Mouse (Mus musculus): ENCODE results near the gene Ctse. TPM values are rescaled to one million over a fixed set of nuclear protein-coding genes. Genes with fewer than 3 reads are reported as not detected.

Gene Ctse
- total and polyA plus RNA-seq, 3 experiments = 1.4 to 11.6 (median 1.7) TPM

DNA sequence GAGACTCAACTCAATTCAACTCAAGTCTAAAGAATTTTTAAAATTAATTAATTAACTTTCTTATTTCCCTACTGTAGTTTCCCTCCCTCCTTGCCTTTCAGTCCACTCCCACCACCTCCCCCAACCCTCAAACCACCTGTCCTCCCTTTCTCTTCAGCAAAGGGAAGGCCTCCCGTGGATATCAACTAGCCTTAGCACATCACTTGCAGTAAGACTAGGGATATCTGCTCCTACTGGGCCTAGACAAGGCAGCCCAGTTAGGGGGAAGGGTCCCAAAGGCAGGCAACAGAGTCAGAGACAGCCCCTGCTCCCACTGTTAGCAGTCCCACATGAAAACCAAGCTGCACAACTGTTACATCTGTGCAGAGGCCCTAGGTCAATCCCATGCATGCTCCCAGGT is 22.0 kb upstream of the Ctse start:
- in situ Hi-C loops (cut with MboI; ENCODE audit: low pct_ligation_motif_present, low pct_unique_long_range_greater_than_20kb, low sequenced_read_pairs) = loop anchor here (10.0 kb wide), 1 partner anchor 149 kb away; no protein-coding TSS in a partner anchor
- H3K4me1 ChIP-seq (ENCODE audit: control insufficient read depth in 1 of 2, insufficient read depth in 2 of 2) = peaks cover 0 to 26% of the 10 kb centered on the region in 2 experiments; a peak in 2 of 4 replicates
- no peak overlapping the region for H3K4me3 ChIP-seq (replicated peaks in 1 of 3; ENCODE audit: low read depth in 2 of 3, low read length in 2 of 3, poor library complexity in 1 of 3)
- H3K4me2 ChIP-seq (ENCODE audit: insufficient read depth, low read depth, poor library complexity, severe bottlenecking) = no peak overlapping the region
- DNase-seq (ENCODE audit: extremely low read depth) = no peak
- H3K27me3 ChIP-seq (replicated peaks) = no peaks in the 10 kb centered on the region
- no peak overlapping the region for H3K27ac ChIP-seq (ENCODE audit: insufficient read depth, low read depth)
- dilution Hi-C loops (cut with MboI; ENCODE audit: extremely low pct_ligation_motif_present, extremely low pct_unique_long_range_greater_than_20kb, low sequenced_read_pairs) = loop anchor here (25.0 kb wide), 1 partner anchor 246 kb away; the partner anchor contains the start of gene Rab29
- TF ChIP-seq JUN (IDR thresholded peaks at IDR 0.05; ENCODE audit: insufficient read depth, low read depth, low read length) (no peak), PAX5 (IDR thresholded peaks at IDR 0.05; ENCODE audit: low read length) (no peak), HCFC1 (IDR thresholded peaks at IDR 0.05; ENCODE audit: low read depth, low read length) (no peak), MEF2A (IDR thresholded peaks at IDR 0.05; ENCODE audit: borderline replicate concordance, low read depth, low read length) (no peak), CHD1 (IDR thresholded peaks at IDR 0.05; ENCODE audit: low read depth, low read length) (no peak), TCF12 (IDR thresholded peaks at IDR 0.05; ENCODE audit: low read depth, low read length) (no peak)
- peaks cover 3% of the 10 kb centered on the region for H3K9me3 ChIP-seq (replicated peaks; ENCODE audit: low read length)
- no peaks in the 10 kb centered on the region for H3K36me3 ChIP-seq (replicated peaks in 1 of 2; ENCODE audit: control insufficient read depth in 1 of 2, insufficient read depth in 1 of 2, low read length in 1 of 2)
- H3K9ac ChIP-seq (ENCODE audit: insufficient read depth, low read depth) = no peak overlapping the region
- H3K79me2 ChIP-seq (replicated peaks; ENCODE audit: control insufficient read depth, extremely low read depth, insufficient read depth, poor library complexity, severe bottlenecking) = no peaks in the 10 kb centered on the region

- H3K9ac ChIP-seq (ENCODE audit: insufficient read depth, low read depth) = no peak overlapping the region
- no peak for TF ChIP-seq ZMIZ1 (IDR thresholded peaks at IDR 0.05; ENCODE audit: low read depth, low read length)
- TF ChIP-seq IRF4 (IDR thresholded peaks at IDR 0.05; ENCODE audit: low read depth, low read length) = no peak
- TF ChIP-seq MXI1 (IDR thresholded peaks at IDR 0.05; ENCODE audit: low read depth, low read length) = no peak
- no peak for TF ChIP-seq JUND (conservative IDR thresholded peaks at IDR 0.05; ENCODE audit: low read depth, low read length)
- TF ChIP-seq POLR2A (IDR thresholded peaks at IDR 0.05; ENCODE audit: low read depth, low read length) = no peak
- no peak for TF ChIP-seq TBP (conservative IDR thresholded peaks at IDR 0.05; ENCODE audit: low read depth, low read length)
- no peaks in the 10 kb centered on the region for H3K36me3 ChIP-seq (replicated peaks in 1 of 2; ENCODE audit: control insufficient read depth in 1 of 2, insufficient read depth in 1 of 2, low read length in 1 of 2)
- in situ Hi-C loops (cut with MboI; ENCODE audit: low pct_ligation_motif_present, low pct_unique_long_range_greater_than_20kb, low sequenced_read_pairs) = loop anchor here (10.0 kb wide), 1 partner anchor 148 kb away; no protein-coding TSS in a partner anchor
- H3K4me3 ChIP-seq (replicated peaks in 1 of 3; ENCODE audit: low read depth in 2 of 3, low read length in 2 of 3, poor library complexity in 1 of 3) = no peak overlapping the region
- H3K27me3 ChIP-seq (replicated peaks) = no peaks in the 10 kb centered on the region
- no peaks in the 10 kb centered on the region for H3K79me2 ChIP-seq (replicated peaks; ENCODE audit: control insufficient read depth, extremely low read depth, insufficient read depth, poor library complexity, severe bottlenecking)
- no peak overlapping the region for H3K4me2 ChIP-seq (ENCODE audit: insufficient read depth, low read depth, poor library complexity, severe bottlenecking)
- peaks cover 3% of the 10 kb centered on the region for H3K9me3 ChIP-seq (replicated peaks; ENCODE audit: low read length)
- H3K27ac ChIP-seq (ENCODE audit: insufficient read depth, low read depth) = no peak overlapping the region
- no peak for DNase-seq (ENCODE audit: extremely low read depth)
- dilution Hi-C loops (cut with MboI; ENCODE audit: extremely low pct_ligation_motif_present, extremely low pct_unique_long_range_greater_than_20kb, low sequenced_read_pairs) = loop anchor here (25.0 kb wide), 1 partner anchor 246 kb away; the partner anchor contains the start of gene Rab29
- peaks cover 0 to 26% of the 10 kb centered on the region in 2 experiments; a peak in 2 of 4 replicates for H3K4me1 ChIP-seq (ENCODE audit: control insufficient read depth in 1 of 2, insufficient read depth in 2 of 2)
Observed at GRCm38 (mm10) chr1:131616546-131617220, 21.4 kb upstream of the Ctse start.

DNA sequence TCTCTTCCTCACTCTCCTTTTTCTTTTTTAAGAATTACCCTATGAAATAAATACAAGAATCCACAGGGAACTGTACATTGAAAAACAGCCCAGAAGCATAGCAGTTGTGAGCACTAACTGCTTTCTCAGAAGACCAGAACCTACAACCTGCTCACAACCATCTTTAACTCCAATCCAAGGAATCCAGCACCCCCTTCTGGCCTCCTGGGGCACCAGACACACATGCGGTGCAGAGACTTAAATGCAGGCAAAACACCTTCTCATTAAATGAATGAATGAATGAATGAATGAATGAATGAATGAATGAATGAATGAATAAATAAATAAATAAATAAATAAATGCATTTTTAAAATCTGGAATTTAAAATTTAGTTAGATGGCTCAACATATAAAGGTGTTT is 19.5 kb upstream of the Ctse start:
- peak; percentile 27 for DNase-seq (ENCODE audit: extremely low read depth)
- no peaks in the 10 kb centered on the region for H3K36me3 ChIP-seq (replicated peaks in 1 of 2; ENCODE audit: control insufficient read depth in 1 of 2, insufficient read depth in 1 of 2, low read length in 1 of 2)
- H3K9ac ChIP-seq (ENCODE audit: insufficient read depth, low read depth) = no peak overlapping the region
- H3K27ac ChIP-seq (ENCODE audit: insufficient read depth, low read depth) = no peak overlapping the region
- TF ChIP-seq SMC3 (IDR thresholded peaks at IDR 0.05; ENCODE audit: low read depth, low read length) (peak; percentile 35; the same call in 1 of the 2 replicates), JUN (IDR thresholded peaks at IDR 0.05; ENCODE audit: insufficient read depth, low read depth, low read length) (no peak), RAD21 (IDR thresholded peaks at IDR 0.05; ENCODE audit: low read depth, low read length) (peak; percentile 50), SIN3A (IDR thresholded peaks at IDR 0.05; ENCODE audit: low read length) (no peak), CTCF (conservative IDR thresholded peaks at IDR 0.05 in 1 of 2, IDR thresholded peaks at IDR 0.05 in 1 of 2; ENCODE audit: low read depth in 2 of 2, low read length in 2 of 2) (peak in 1 of 2 experiments; percentile 55; a peak in 2 of 4 replicates)
- no peak overlapping the region for H3K4me3 ChIP-seq (replicated peaks in 1 of 3; ENCODE audit: low read depth in 2 of 3, low read length in 2 of 3, poor library complexity in 1 of 3)
- peaks cover 0 to 15% of the 10 kb centered on the region in 2 experiments; a peak in 2 of 4 replicates for H3K4me1 ChIP-seq (ENCODE audit: control insufficient read depth in 1 of 2, insufficient read depth in 2 of 2)
- no peak overlapping the region for H3K4me2 ChIP-seq (ENCODE audit: insufficient read depth, low read depth, poor library complexity, severe bottlenecking)
- no peaks in the 10 kb centered on the region for H3K27me3 ChIP-seq (replicated peaks)
- H3K79me2 ChIP-seq (replicated peaks; ENCODE audit: control insufficient read depth, extremely low read depth, insufficient read depth, poor library complexity, severe bottlenecking) = no peaks in the 10 kb centered on the region
- dilution Hi-C loops (cut with MboI; ENCODE audit: extremely low pct_ligation_motif_present, extremely low pct_unique_long_range_greater_than_20kb, low sequenced_read_pairs) = loop anchor here (25.0 kb wide), 1 partner anchor 244 kb away; the partner anchor contains the start of gene Rab29
- in situ Hi-C loops (cut with MboI; ENCODE audit: low pct_ligation_motif_present, low pct_unique_long_range_greater_than_20kb, low sequenced_read_pairs) = loop anchor here (10.0 kb wide), 1 partner anchor 146 kb away; no protein-coding TSS in a partner anchor
- H3K9me3 ChIP-seq (replicated peaks; ENCODE audit: low read length) = peaks cover 3% of the 10 kb centered on the region

All from CH12.LX (cell line).